Mouse (Mus musculus): Measurements from ENCODE around the gene Fam20c.

GRCm38 (mm10) chr5:138787648-138788047 is 33.3 kb downstream of the Fam20c start:
- no peak for TF ChIP-seq CTCF (IDR thresholded peaks at IDR 0.05)
- TF ChIP-seq EP300 (IDR thresholded peaks at IDR 0.05) = no peak

All from lung, postnatal 0 days (tissue).